Mouse (Mus musculus) neural tube, embryonic 11.5 days (tissue): ENCODE measurements at regions not wholly inside any gene's neighbourhood (a gene's known extent, or its start where the extent isn't known, plus 50 kb on each side); places are given as distances from the start of the nearest gene placed in this dataset.

Experiments used
- ATAC-seq: fragments of 200-750 bp; cut with Nextera tagmentation; 2 replicates; pipeline ENCODE4 v1.8.0; 2017; ENCODE audit warnings: moderate number of reproducible peaks, mild to moderate bottlenecking, moderate TSS enrichment, moderate library complexity; ENCODE audit not compliant: insufficient read depth, low FRiP score, low TSS enrichment
- DNase-seq: peaks from one replicate; pipeline ENCODE4 v3.0.0-alpha.2; 2015; ENCODE audit warnings: low spot score
- H3K27ac ChIP-seq: fragments of 300-500 bp; sonication (generic); 2 replicates; pipeline ENCODE4 v1.5.1; 2014; ENCODE audit warnings: low read depth, mild to moderate bottlenecking, low read length
- H3K27me3 ChIP-seq: fragments of 300-500 bp; sonication (generic); 2 replicates; pipeline ENCODE4 v1.6.1; 2014; ENCODE audit warnings: mild to moderate bottlenecking, low read length, mixed read lengths; ENCODE audit not compliant: control insufficient read depth, insufficient read depth
- H3K36me3 ChIP-seq: fragments of 300-500 bp; sonication (generic); 2 replicates; pipeline ENCODE4 v1.6.1; 2014; ENCODE audit warnings: mild to moderate bottlenecking, low read length, moderate library complexity, mixed read lengths; ENCODE audit not compliant: control insufficient read depth, insufficient read depth
- H3K4me1 ChIP-seq: fragments of 300-500 bp; sonication (generic); 2 replicates; pipeline ENCODE4 v1.6.1; 2014; ENCODE audit warnings: low read length, mixed read lengths; ENCODE audit not compliant: control insufficient read depth, insufficient read depth
- H3K4me2 ChIP-seq: fragments of 300-500 bp; sonication (generic); 2 replicates; pipeline ENCODE4 v1.6.1; 2014; ENCODE audit warnings: low read depth, mild to moderate bottlenecking, moderate library complexity
- H3K4me3 ChIP-seq: fragments of 300-500 bp; sonication (generic); 2 replicates; pipeline ENCODE4 v1.5.1; 2014; ENCODE audit warnings: low read depth, low read length
- H3K9ac ChIP-seq: fragments of 300-500 bp; sonication (generic); 2 replicates; pipeline ENCODE4 v1.6.1; 2014; ENCODE audit warnings: mild to moderate bottlenecking, low read length
- H3K9me3 ChIP-seq: fragments of 300-500 bp; sonication (generic); 2 replicates; pipeline ENCODE4 v1.6.1; 2016; ENCODE audit warnings: low read length; ENCODE audit not compliant: control insufficient read depth
- WGBS: fragments of 180-500 bp; shearing (Covaris S2); extraction: QIAGEN DNeasy Blood & Tissue Kit; methylation state at CpG from one replicate; pipeline ENCODE4 v1.1.7; 2014; 5-methylcytosine and 5-hydroxymethylcytosine counted together

DNA sequence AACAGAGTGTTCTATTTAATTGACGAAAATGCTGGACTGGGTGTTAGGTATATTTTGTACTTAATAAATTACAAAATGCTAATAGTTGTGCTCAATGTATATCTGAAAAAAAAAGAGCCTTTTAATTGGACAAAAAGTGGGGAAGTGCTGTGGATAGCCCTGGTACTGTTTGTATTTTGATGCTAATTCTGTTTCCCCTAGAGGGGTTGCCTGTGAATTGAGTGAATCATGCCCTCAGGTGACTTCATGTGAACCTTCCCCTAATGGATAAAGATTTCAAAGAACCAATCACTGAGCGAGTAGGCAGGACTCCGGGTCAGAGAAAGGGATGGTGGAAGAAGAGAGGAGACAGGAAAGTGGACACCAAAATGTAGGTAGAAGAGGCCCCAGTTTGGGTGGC lies 59.7 kb upstream of the Cp start:
- Histone ChIP-seq H3K4me2 (no peak overlapping the region), H3K4me1 (peaks cover 3% of the 10 kb centered on the region), H3K27me3 (no peaks in the 10 kb centered on the region), H3K9me3 (no peaks in the 10 kb centered on the region), H3K36me3 (no peaks in the 10 kb centered on the region), H3K4me3 (no peak overlapping the region), H3K27ac (no peak overlapping the region), H3K9ac (no peak overlapping the region)
- WGBS: 96% methylated on average over 3 of the region's 3 CpGs
- no peak for ATAC-seq
- DNase-seq: no peak

DNA sequence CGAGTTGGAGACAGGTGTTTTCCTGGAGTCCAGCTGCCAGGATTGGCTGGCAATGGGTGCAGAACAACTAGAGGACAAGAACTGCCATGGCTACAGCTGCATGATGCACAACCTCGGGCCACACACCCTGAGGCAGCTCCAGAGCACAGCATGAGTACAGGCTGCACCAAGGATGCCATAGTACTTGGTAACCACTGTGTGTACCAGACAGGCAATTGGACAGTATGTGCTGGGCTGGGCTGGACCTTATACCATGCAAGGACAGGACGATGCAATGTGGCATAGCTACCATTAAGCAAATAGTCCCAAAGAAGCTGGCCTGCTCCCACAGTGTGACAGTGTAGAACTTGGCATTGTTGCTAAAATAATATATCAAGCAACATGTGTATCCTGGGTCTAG lies 54.6 kb upstream of the Cp start:
- Histone ChIP-seq H3K27me3 (no peaks in the 10 kb centered on the region), H3K9ac (no peak overlapping the region), H3K36me3 (no peaks in the 10 kb centered on the region), H3K27ac (no peak overlapping the region), H3K4me1 (no peaks in the 10 kb centered on the region), H3K9me3 (no peaks in the 10 kb centered on the region), H3K4me3 (no peak overlapping the region), H3K4me2 (no peak overlapping the region)
- 89% methylated on average over 3 of the region's 3 CpGs for WGBS
- DNase-seq (no peak), ATAC-seq (no peak)

DNA sequence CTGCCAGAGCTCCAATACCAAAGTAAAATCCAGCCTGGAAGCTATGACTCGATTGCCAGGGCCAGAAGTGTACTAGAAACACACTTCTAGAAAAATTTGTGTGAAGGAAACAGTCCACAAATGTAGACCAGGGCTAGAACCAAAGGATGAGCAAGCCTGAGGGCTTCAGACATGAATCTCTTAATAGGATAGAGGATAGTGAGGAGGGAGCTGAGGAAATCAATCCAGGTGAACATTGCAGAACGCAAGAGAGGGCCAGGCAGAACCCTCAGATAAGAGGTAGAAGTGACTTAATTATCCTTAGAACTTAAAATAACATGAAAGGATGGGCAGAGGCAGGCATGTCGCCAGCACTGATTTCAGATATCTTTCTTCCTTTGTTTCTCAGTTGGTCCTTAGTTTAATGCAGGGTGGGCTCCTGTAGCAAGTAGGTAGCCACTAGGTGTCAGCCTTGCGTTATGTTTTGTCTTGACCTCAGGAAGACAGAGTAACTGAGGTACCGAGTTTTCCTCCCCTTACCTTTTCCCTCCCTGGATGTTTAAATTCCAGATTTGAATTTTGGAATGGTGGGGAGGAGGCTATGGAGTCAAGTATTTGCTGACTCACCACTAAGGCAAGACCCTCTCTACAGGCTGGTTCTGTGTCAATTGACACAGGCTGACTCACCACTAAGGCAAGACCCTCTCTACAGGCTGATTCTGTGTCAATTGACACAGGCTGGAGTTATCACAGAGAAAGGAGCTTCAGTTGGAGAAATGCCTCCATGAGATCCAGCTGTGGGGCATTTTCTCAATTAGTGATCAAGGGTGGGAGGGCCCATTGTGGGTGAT lies 52.2 kb upstream of the Cp start:
- H3K4me3 ChIP-seq: no peak overlapping the region
- no peak overlapping the region for H3K27ac ChIP-seq
- DNase-seq: peak; percentile 68
- H3K9ac ChIP-seq: no peak overlapping the region
- no peaks in the 10 kb centered on the region for H3K9me3 ChIP-seq
- WGBS: 27% methylated on average over 5 of the region's 5 CpGs
- H3K27me3 ChIP-seq: no peaks in the 10 kb centered on the region
- ATAC-seq: peak; percentile 87
- H3K4me1 ChIP-seq: no peaks in the 10 kb centered on the region
- H3K36me3 ChIP-seq: no peaks in the 10 kb centered on the region
- H3K4me2 ChIP-seq: no peak overlapping the region
